Mouse (Mus musculus): ENCODE measurements around the gene Nell2. TPM values are rescaled to one million over a fixed set of nuclear protein-coding genes. Genes with fewer than 3 reads are reported as not detected.

Gene Nell2
- polyA plus RNA-seq, 1 experiment from 2014 or later, result 1.3 TPM

DNA sequence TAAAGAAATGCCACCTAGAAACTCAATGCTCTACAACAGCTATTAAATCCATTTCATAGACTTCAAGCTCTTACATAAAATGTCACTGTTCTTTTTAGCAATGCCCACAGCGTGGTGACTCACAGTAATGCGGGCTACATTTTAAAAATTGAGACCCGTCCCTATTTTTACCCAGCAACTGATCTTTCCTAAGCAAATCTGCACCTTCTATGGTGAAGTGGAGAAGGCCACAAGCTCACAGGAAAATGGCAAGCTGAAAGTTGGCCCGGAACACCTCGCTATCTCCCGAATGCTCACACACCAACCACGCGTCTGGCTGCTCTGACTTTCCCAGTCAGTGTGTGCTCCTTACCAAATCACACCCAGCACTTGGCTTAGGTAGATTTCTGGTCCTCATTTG, 98.4 kb downstream of the Nell2 start:
- Histone ChIP-seq H3K4me3 (ENCODE audit: low read depth, low read length) (no peak overlapping the region), H3K27me3 (ENCODE audit: insufficient read depth, low read length) (no peaks in the 10 kb centered on the region), H3K4me2 (no peak overlapping the region), H3K36me3 (ENCODE audit: insufficient read depth) (no peaks in the 10 kb centered on the region), H3K4me1 (ENCODE audit: insufficient read depth) (no peaks in the 10 kb centered on the region), H3K27ac (ENCODE audit: low read depth) (no peak overlapping the region), H3K9ac (no peak overlapping the region), H3K9me3 (ENCODE audit: low read depth, low read length) (no peaks in the 10 kb centered on the region)
- no peak for TF ChIP-seq CTCF (IDR thresholded peaks at IDR 0.05; ENCODE audit: low read depth)
- ATAC-seq (ENCODE audit: insufficient read depth) (no peak), DNase-seq (no peak)
- WGBS, result 89% methylated on average over 8 of the region's 8 CpGs

DNA sequence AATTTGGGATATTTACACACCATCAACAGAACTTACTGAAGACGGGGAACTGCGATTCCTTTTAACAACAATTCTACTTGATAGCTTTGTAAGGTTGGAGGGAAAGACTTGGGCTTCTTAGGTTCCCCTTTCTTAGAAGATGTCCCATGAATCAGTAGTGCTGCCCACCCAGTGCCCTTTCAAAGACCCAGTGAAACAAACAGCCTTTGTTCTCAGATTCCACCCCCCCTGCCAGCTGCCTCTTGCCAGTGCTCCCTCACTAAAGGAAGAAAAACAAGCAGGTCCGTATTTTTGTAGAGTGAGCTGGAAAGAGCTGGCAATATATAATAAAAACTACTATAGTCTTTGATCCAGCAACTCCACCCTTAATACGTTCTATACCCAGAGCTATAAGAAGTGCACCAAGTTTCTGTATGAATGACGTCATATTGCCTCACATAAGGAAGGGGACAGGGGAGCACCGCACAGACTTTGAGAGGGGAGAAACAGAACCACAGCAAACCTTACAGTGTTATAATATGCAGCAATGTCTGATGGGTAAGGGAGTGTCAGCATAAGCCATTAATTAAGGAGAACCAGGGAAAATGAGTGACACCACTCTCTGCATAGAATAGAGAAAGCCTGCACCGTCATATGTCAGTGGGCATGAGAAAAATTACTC, 100.2 kb downstream of the Nell2 start:
- H3K36me3 ChIP-seq (ENCODE audit: insufficient read depth), result no peaks in the 10 kb centered on the region
- H3K27me3 ChIP-seq (ENCODE audit: insufficient read depth, low read length), result no peaks in the 10 kb centered on the region
- no peaks in the 10 kb centered on the region for H3K9me3 ChIP-seq (ENCODE audit: low read depth, low read length)
- no peak for TF ChIP-seq CTCF (IDR thresholded peaks at IDR 0.05; ENCODE audit: low read depth)
- no peak overlapping the region for H3K4me3 ChIP-seq (ENCODE audit: low read depth, low read length)
- no peaks in the 10 kb centered on the region for H3K4me1 ChIP-seq (ENCODE audit: insufficient read depth)
- no peak overlapping the region for H3K9ac ChIP-seq
- DNase-seq (no peak), ATAC-seq (ENCODE audit: insufficient read depth) (no peak)
- no peak overlapping the region for H3K27ac ChIP-seq (ENCODE audit: low read depth)
- H3K4me2 ChIP-seq, result no peak overlapping the region
- WGBS, result 71% methylated on average over 7 of the region's 7 CpGs

DNA sequence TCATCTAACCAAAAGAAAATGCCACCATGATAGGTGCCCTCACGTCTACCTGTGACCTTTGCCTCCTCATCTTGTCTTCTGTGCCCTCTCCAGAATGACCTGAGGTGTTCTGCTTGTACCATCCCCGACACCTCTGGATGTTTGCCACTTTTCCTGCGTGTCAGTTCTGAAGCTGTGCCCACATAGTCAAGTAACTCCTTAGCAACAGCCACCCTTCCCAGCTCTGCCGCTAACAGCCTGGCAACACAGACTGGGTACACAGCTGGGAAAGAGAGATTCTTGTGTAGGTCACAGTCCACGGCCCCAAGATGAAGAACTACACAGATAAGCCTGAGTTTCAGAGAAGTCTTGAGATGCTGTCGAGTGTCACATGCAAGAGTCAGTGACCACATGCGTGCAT, 103.3 kb downstream of the Nell2 start:
- no peak overlapping the region for H3K4me2 ChIP-seq
- no peak overlapping the region for H3K4me3 ChIP-seq (ENCODE audit: low read depth, low read length)
- ATAC-seq (ENCODE audit: insufficient read depth) (no peak), DNase-seq (no peak)
- no peak for TF ChIP-seq CTCF (IDR thresholded peaks at IDR 0.05; ENCODE audit: low read depth)
- no peaks in the 10 kb centered on the region for H3K27me3 ChIP-seq (ENCODE audit: insufficient read depth, low read length)
- WGBS, result 65% methylated on average over 7 of the region's 7 CpGs
- H3K9me3 ChIP-seq (ENCODE audit: low read depth, low read length), result no peaks in the 10 kb centered on the region
- no peak overlapping the region for H3K27ac ChIP-seq (ENCODE audit: low read depth)
- no peaks in the 10 kb centered on the region for H3K36me3 ChIP-seq (ENCODE audit: insufficient read depth)
- no peak overlapping the region for H3K9ac ChIP-seq
- H3K4me1 ChIP-seq (ENCODE audit: insufficient read depth), result no peaks in the 10 kb centered on the region

DNA sequence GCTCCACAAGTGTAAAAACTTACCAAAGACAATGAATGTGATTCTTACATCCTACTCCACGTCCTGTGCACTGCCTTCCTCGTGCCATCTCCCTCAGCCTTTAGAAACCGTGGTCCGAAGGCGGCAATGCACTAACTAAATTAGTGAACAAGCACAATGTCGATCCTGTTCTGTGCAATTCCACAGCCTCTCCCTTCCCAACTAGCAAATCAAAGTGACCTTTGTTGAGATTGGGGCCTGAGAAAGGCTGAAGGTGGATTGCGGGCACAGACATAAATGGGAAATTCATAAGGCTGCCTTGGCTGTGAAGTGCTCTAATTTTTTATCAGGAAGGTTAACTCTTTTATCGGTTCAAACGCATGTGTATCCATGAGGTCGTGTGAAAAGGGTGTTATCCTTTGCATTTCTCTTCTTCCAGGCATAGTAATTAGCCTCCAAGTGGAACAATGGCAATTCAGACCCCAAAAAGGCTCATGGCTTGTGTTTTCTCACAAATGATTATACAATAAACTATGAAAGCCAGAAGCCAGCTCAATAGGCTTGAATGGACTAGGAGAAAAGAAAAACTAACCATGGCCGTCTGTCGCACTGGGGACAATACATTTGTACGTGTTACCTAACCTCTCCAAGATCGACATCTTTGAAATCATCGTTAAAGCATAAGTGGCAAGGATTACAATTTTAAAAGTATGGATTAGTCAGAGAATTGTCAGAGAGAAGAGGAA, 106.0 kb downstream of the Nell2 start:
- no peaks in the 10 kb centered on the region for H3K9me3 ChIP-seq (ENCODE audit: low read depth, low read length)
- ATAC-seq (ENCODE audit: insufficient read depth) (no peak), DNase-seq (no peak)
- H3K4me2 ChIP-seq, result no peak overlapping the region
- H3K4me3 ChIP-seq (ENCODE audit: low read depth, low read length), result no peak overlapping the region
- 88% methylated on average over 15 of the region's 15 CpGs for WGBS
- no peaks in the 10 kb centered on the region for H3K4me1 ChIP-seq (ENCODE audit: insufficient read depth)
- H3K27ac ChIP-seq (ENCODE audit: low read depth), result no peak overlapping the region
- no peaks in the 10 kb centered on the region for H3K27me3 ChIP-seq (ENCODE audit: insufficient read depth, low read length)
- TF ChIP-seq CTCF (IDR thresholded peaks at IDR 0.05; ENCODE audit: low read depth), result no peak
- no peak overlapping the region for H3K9ac ChIP-seq
- H3K36me3 ChIP-seq (ENCODE audit: insufficient read depth), result no peaks in the 10 kb centered on the region

DNA sequence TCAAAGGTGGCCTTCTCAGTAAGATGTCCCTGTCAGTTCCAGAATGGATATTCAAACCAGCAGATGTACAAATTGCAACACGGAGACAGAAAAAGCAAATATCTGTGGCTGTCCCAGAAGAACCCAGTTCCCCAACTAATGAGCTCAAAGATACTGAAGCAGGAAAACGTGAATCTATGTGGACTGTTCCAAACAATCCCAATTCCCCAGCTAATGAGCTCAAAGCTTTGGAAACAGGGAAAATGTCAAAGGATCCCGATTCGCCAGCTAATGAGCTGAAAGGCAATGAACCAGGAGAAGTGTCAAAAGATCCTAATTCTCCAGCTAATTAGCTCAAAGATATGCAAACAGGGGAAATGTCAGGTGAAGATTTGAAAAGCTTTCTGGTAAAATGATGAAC, 109.7 kb downstream of the Nell2 start:
- Histone ChIP-seq H3K4me3 (ENCODE audit: low read depth, low read length) (no peak overlapping the region), H3K27me3 (ENCODE audit: insufficient read depth, low read length) (no peaks in the 10 kb centered on the region), H3K9ac (no peak overlapping the region), H3K36me3 (ENCODE audit: insufficient read depth) (no peaks in the 10 kb centered on the region), H3K4me2 (no peak overlapping the region), H3K9me3 (ENCODE audit: low read depth, low read length) (no peaks in the 10 kb centered on the region), H3K4me1 (ENCODE audit: insufficient read depth) (no peaks in the 10 kb centered on the region), H3K27ac (ENCODE audit: low read depth) (no peak overlapping the region)
- no peak for DNase-seq
- no peak for ATAC-seq (ENCODE audit: insufficient read depth)
- no peak for TF ChIP-seq CTCF (IDR thresholded peaks at IDR 0.05; ENCODE audit: low read depth)
- WGBS, result 85% methylated on average over 4 of the region's 4 CpGs

DNA sequence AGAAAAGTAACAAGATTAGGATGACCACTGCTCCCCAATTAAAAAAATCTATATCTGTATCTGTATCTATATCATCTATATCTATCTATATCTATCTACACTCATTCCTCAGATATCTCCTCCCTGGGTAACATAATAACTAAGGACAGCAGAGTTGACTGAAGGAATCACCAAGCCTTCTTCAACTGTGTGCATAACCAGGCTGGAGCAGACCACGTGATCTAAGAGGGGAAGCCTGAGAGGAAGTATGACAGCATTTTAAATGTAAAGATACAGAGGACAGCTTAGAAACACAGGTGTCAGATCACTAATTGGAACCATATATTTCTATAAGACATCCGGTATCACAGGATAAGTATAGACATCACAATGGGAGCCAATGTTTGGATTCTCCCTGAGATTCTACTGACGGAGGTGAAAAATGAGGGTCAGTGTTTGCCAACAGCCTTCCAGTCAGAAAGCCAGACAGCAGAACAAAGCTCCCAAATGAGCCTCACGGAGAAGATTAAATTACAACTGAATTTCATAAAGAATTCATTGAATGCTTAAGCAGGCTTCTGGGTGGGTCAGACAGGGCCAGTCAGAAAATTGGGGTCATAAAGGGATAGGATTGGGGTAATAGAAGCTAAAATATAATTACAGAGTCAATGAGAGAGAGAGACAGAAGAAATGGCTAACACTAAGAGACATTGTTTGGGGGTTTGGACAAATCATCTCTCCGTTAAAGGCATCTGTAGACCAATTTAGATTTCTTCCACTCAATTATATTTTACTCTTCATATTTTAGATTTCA, 116.2 kb downstream of the Nell2 start:
- DNase-seq (no peak), ATAC-seq (ENCODE audit: insufficient read depth) (no peak)
- Histone ChIP-seq H3K9ac (no peak overlapping the region), H3K4me2 (no peak overlapping the region), H3K27me3 (ENCODE audit: insufficient read depth, low read length) (no peaks in the 10 kb centered on the region), H3K4me1 (ENCODE audit: insufficient read depth) (no peaks in the 10 kb centered on the region), H3K36me3 (ENCODE audit: insufficient read depth) (no peaks in the 10 kb centered on the region), H3K9me3 (ENCODE audit: low read depth, low read length) (no peaks in the 10 kb centered on the region), H3K27ac (ENCODE audit: low read depth) (no peak overlapping the region), H3K4me3 (ENCODE audit: low read depth, low read length) (no peak overlapping the region)
- TF ChIP-seq CTCF (IDR thresholded peaks at IDR 0.05; ENCODE audit: low read depth), result no peak
- 52% methylated on average over 5 of the region's 5 CpGs for WGBS

DNA sequence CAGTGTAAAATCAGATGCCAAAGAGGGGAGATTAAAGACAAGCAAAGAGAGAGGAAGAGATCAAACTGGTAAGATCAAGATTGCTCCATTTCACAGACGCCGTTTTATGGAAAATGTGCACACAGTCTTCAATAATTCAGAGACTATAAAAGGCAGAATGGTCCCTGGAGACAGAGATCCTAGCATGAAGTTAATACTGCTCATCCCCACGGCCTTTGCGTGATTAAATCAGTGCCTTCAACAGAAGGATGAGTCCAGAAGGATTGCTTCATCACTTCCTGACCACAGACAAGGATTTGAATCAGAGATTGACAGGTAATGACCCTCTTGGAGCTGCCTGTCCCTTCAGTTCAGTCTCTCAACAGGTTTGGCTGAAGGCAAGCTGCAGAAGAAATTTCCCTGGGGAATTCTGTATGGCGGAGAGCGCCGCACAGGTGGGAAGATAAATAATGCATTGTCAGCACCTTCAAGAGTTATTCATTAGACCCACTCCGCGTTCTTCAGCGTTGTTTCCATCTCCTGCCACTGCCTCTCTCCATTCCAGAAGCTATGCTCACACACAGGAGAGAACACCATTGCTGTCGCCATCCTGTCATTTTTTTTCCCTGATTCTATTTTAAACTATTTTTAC, 118.0 kb downstream of the Nell2 start:
- Histone ChIP-seq H3K4me3 (ENCODE audit: low read depth, low read length) (no peak overlapping the region), H3K4me2 (no peak overlapping the region), H3K4me1 (ENCODE audit: insufficient read depth) (no peaks in the 10 kb centered on the region), H3K9me3 (ENCODE audit: low read depth, low read length) (no peaks in the 10 kb centered on the region), H3K27me3 (ENCODE audit: insufficient read depth, low read length) (no peaks in the 10 kb centered on the region), H3K9ac (no peak overlapping the region), H3K27ac (ENCODE audit: low read depth) (no peak overlapping the region), H3K36me3 (ENCODE audit: insufficient read depth) (no peaks in the 10 kb centered on the region)
- ATAC-seq (ENCODE audit: insufficient read depth) (no peak), DNase-seq (no peak)
- 82% methylated on average over 11 of the region's 11 CpGs for WGBS
- TF ChIP-seq CTCF (IDR thresholded peaks at IDR 0.05; ENCODE audit: low read depth), result no peak
